Mouse (Mus musculus) CD4-positive, CD25-positive, alpha-beta regulatory T cell, adult 4 months (primary cell): ENCODE data around the gene Magea6. TPM values are rescaled to one million over a fixed set of nuclear protein-coding genes. Genes with fewer than 3 reads are reported as not detected.
"Not testable (repeated sequence)": the region's sequence is repeated elsewhere in the genome, so short reads cannot be mapped to it uniquely, and the experiment has no call there.

Experiments used
- ATAC-seq: one replicate; pipeline ENCODE4 v1.8.0; 2017
- polyA plus RNA-seq, 2 experiments: library from polyadenylated mRNA; unstranded; fragments of 100-300 nt; shearing (Covaris generic); gene quantifications; one replicate each; pipeline ENCODE4 v1.2.1; 2017

The Magea6 gene
- not detected for polyA plus RNA-seq

- ATAC-seq: not testable (repeated sequence)
Observed at GRCm38 (mm10) chrX:154935887-154936286, at the start of gene Magea6. Gene Magea6, minus strand, starts transcription at chrX:154935987.

GRCm38 (mm10) chrX:154949405-154949804, 13.6 kb upstream of the Magea6 start, which contains the start of gene Magea3:
Gene Magea3, minus strand, starts transcription at chrX:154949505.
- ATAC-seq: not testable (repeated sequence)

GRCm38 (mm10) chrX:154890167-154890566, 45.6 kb downstream of the Magea6 start, which contains the start of gene Cldn34b1:
Gene Cldn34b1, minus strand, starts transcription at chrX:154890267.
- ATAC-seq: not testable (repeated sequence)

Other genes starting within 250 kb of the Magea6 start
- not detected for gene Cldn34b1, start 45.7 kb downstream of the Magea6 start, polyA plus RNA-seq
- gene Magea3, start 13.5 kb upstream of the Magea6 start, polyA plus RNA-seq: not detected
- not detected for gene Magea8, start 59.9 kb upstream of the Magea6 start, polyA plus RNA-seq
- gene Magea5, start 127.2 kb upstream of the Magea6 start, polyA plus RNA-seq: not detected
- gene Magea1, start 153.8 kb upstream of the Magea6 start, polyA plus RNA-seq: not detected
- not detected for gene Magea2, start 157.7 kb upstream of the Magea6 start, polyA plus RNA-seq
- gene Cldn34b2, start 192.4 kb upstream of the Magea6 start, polyA plus RNA-seq: not detected